Mouse (Mus musculus): ENCODE results near the gene Ctnna3. TPM values are rescaled to one million over a fixed set of nuclear protein-coding genes. Genes with fewer than 3 reads are reported as not detected.

The Ctnna3 gene
- total RNA-seq, 2 experiments from 2014 or later = 1.0 to 1.5 TPM

GRCm38 (mm10) chr10:64049151-64049550 lies 619.3 kb downstream of the Ctnna3 start:
- DNase-seq (ENCODE audit: low spot score in 2 of 2) = no peak

GRCm38 (mm10) chr10:64049946-64050345 lies 620.0 kb downstream of the Ctnna3 start:
- DNase-seq (ENCODE audit: low spot score in 2 of 2) = no peak

GRCm38 (mm10) chr10:64063704-64064103 lies 633.8 kb downstream of the Ctnna3 start:
- no peak for DNase-seq (ENCODE audit: low spot score in 2 of 2)

- peak; percentile 19 to 43 for DNase-seq (ENCODE audit: low spot score in 2 of 2)
Measured at GRCm38 (mm10) chr10:64075944-64076343, 646.0 kb downstream of the Ctnna3 start.

GRCm38 (mm10) chr10:64076410-64077052 lies 646.6 kb downstream of the Ctnna3 start:
- no peak for DNase-seq (ENCODE audit: low spot score in 2 of 2)

GRCm38 (mm10) chr10:64082345-64082744 lies 652.4 kb downstream of the Ctnna3 start:
- no peak for DNase-seq (ENCODE audit: low spot score in 2 of 2)

GRCm38 (mm10) chr10:64083813-64084212 lies 653.9 kb downstream of the Ctnna3 start:
- peak; percentile 12 to 30 for DNase-seq (ENCODE audit: low spot score in 2 of 2)

GRCm38 (mm10) chr10:64084465-64084864 lies 654.6 kb downstream of the Ctnna3 start:
- DNase-seq (ENCODE audit: low spot score in 2 of 2) = peak in 1 of 2 experiments; percentile 12

GRCm38 (mm10) chr10:64086183-64086566 lies 656.3 kb downstream of the Ctnna3 start:
- no peak for DNase-seq (ENCODE audit: low spot score in 2 of 2)

GRCm38 (mm10) chr10:64086567-64087391 lies 656.9 kb downstream of the Ctnna3 start:
- DNase-seq (ENCODE audit: low spot score in 2 of 2) = peak in 1 of 2 experiments; percentile 12

GRCm38 (mm10) chr10:64087521-64087920 lies 657.6 kb downstream of the Ctnna3 start:
- no peak for DNase-seq (ENCODE audit: low spot score in 2 of 2)

- DNase-seq (ENCODE audit: low spot score in 2 of 2) = peak; percentile 19 to 46
Measured at GRCm38 (mm10) chr10:64087936-64088773, 658.3 kb downstream of the Ctnna3 start.

- no peak for DNase-seq (ENCODE audit: low spot score in 2 of 2)
Measured at GRCm38 (mm10) chr10:64088774-64089460, 659.0 kb downstream of the Ctnna3 start.

GRCm38 (mm10) chr10:64089680-64090460 lies 660.0 kb downstream of the Ctnna3 start, which contains the start of gene Lrrtm3:
TSS of gene Lrrtm3 (minus strand) at chr10:64090277.
- peak; percentile 58 to 70 for DNase-seq (ENCODE audit: low spot score in 2 of 2)

- no peak for DNase-seq (ENCODE audit: low spot score in 2 of 2)
Measured at GRCm38 (mm10) chr10:64096532-64096931, 666.6 kb downstream of the Ctnna3 start.

GRCm38 (mm10) chr10:64115246-64115645 lies 685.3 kb downstream of the Ctnna3 start:
- no peak for DNase-seq (ENCODE audit: low spot score in 2 of 2)

- DNase-seq (ENCODE audit: low spot score in 2 of 2) = no peak
Measured at GRCm38 (mm10) chr10:64118833-64119232, 688.9 kb downstream of the Ctnna3 start.

GRCm38 (mm10) chr10:64130397-64131150 lies 700.7 kb downstream of the Ctnna3 start:
- peak; percentile 23 to 41 for DNase-seq (ENCODE audit: low spot score in 2 of 2)

GRCm38 (mm10) chr10:64133461-64133860 lies 703.6 kb downstream of the Ctnna3 start:
- no peak for DNase-seq (ENCODE audit: low spot score in 2 of 2)

Data from layer of hippocampus, postnatal 10 days (tissue).